Mouse (Mus musculus) G1E (cell line): Measurements from ENCODE around the gene Eif4h. TPM values are rescaled to one million over a fixed set of nuclear protein-coding genes. Genes with fewer than 3 reads are reported as not detected.

Source experiments
- ATAC-seq: 2 replicates; pipeline ENCODE4 v1.8.0; 2016; ENCODE audit warnings: mild to moderate bottlenecking; ENCODE audit not compliant: insufficient number of reproducible peaks, poor library complexity, low FRiP score, severe bottlenecking; ENCODE audit errors: extremely low read depth
- DNase-seq: peaks from one replicate; pipeline ENCODE4 v3.0.0; 2012; ENCODE audit warnings: low spot score
- H3K27me3 ChIP-seq: 2 replicates; pipeline ENCODE4 v1.6.1; 2012; ENCODE audit warnings: mild to moderate bottlenecking, low read length, inconsistent platforms; ENCODE audit not compliant: insufficient read depth
- H3K36me3 ChIP-seq: replicated peaks from 2 replicates; pipeline ENCODE3; 2012; ENCODE audit warnings: mild to moderate bottlenecking, inconsistent platforms
- H3K4me1 ChIP-seq: 2 replicates; pipeline ENCODE4 v1.6.1; 2012; ENCODE audit warnings: low read depth, low read length, inconsistent platforms, mixed read lengths; ENCODE audit not compliant: insufficient read depth
- H3K4me3 ChIP-seq: 2 replicates; pipeline ENCODE4 v1.5.1; 2012; ENCODE audit warnings: low read depth, mild to moderate bottlenecking, inconsistent platforms, low read length, moderate library complexity, mixed read lengths
- H3K9me3 ChIP-seq: replicated peaks from 2 replicates; pipeline ENCODE4 v1.6.1; 2012; ENCODE audit warnings: inconsistent platforms
- CTCF ChIP-seq: IDR thresholded peaks from 2 replicates; pipeline ENCODE4 v1.5.1; 2012; ENCODE audit warnings: low read depth, low read length, inconsistent platforms, mixed read lengths
- GATA1 ChIP-seq: IDR thresholded peaks from 2 replicates; pipeline ENCODE4 v1.6.1; 2012; ENCODE audit warnings: borderline replicate concordance, low read length, inconsistent platforms, mixed read lengths
- GATA2 ChIP-seq: IDR thresholded peaks from 2 replicates; pipeline ENCODE4 v1.6.1; 2012; ENCODE audit warnings: low read depth, low read length, inconsistent platforms, borderline replicate concordance
- POLR2AphosphoS5 ChIP-seq: IDR thresholded peaks from 2 replicates; pipeline ENCODE4 v1.6.1; 2012; ENCODE audit warnings: low read depth, low read length, inconsistent platforms; ENCODE audit not compliant: insufficient replicate concordance
- TAL1 ChIP-seq: conservative IDR thresholded peaks from 2 replicates; pipeline ENCODE4 v1.6.1; 2012; ENCODE audit warnings: low read depth, low read length, inconsistent platforms, mixed read lengths
- polyA plus RNA-seq: library from polyadenylated mRNA; stranded (reverse); fragments of >175 nt; gene quantifications from 2 replicates; pipeline ENCODE4 v1.2.3, GENCODE M21; 2012
- total RNA-seq, 2 experiments: library from RNA; stranded (forward) in 1 of 2; stranded (reverse) in 1 of 2; fragments of 200-1000 nt in 1 of 2; fragments of >200 nt in 1 of 2; fragmentation: Nextera tagmentation in 1 of 2; gene quantifications; 2 replicates each; pipeline ENCODE4 v1.2.3; 2014 to 2017

Gene Eif4h
- total RNA-seq (2014; fragmentation: Nextera tagmentation) (326 and 375 TPM in 2 replicates), total RNA-seq (2017) (258 and 290 TPM in 2 replicates), polyA plus RNA-seq (367 TPM in 2 replicates)

DNA sequence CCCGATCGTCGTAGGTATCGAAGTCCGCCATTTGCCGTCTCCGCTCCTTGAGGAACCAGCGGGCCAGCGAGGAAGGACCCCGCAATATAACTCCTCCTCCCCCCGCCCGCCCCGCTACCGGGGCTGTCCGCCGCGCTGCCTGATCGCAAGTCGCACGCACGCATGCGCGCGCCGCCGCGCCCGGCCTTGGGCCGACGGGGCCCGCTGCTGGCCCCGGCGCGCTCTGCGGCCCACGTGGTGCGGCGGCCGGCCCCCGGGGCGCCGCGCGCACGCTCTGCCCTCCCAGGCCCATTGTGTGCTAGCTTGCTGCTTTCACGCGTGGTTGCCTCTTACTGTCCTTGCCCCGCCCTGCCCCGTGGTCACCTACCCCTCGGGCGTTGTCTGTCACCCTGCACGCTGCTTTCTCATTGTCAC is at the start of gene Eif4h:
Gene Eif4h (minus strand): TSS at position 222 of the 414 bp plus-strand sequence.
- ATAC-seq: peak; percentile 88
- H3K4me3 ChIP-seq: peak within 1 kb of the TSS; percentile 93
- peak; percentile 95 for DNase-seq
- no peaks in the 10 kb centered on the region for H3K9me3 ChIP-seq
- H3K4me1 ChIP-seq: peaks cover 30% of the 10 kb centered on the region
- H3K27me3 ChIP-seq: peaks cover 2% of the 10 kb centered on the region; the same call in 1 of the 2 replicates
- TF ChIP-seq CTCF: no peak
- TF ChIP-seq TAL1: no peak
- no peak for TF ChIP-seq GATA1
- TF ChIP-seq GATA2: no peak
- TF ChIP-seq POLR2AphosphoS5: no peak
- peaks cover 30% of the 10 kb centered on the region for H3K36me3 ChIP-seq

DNA sequence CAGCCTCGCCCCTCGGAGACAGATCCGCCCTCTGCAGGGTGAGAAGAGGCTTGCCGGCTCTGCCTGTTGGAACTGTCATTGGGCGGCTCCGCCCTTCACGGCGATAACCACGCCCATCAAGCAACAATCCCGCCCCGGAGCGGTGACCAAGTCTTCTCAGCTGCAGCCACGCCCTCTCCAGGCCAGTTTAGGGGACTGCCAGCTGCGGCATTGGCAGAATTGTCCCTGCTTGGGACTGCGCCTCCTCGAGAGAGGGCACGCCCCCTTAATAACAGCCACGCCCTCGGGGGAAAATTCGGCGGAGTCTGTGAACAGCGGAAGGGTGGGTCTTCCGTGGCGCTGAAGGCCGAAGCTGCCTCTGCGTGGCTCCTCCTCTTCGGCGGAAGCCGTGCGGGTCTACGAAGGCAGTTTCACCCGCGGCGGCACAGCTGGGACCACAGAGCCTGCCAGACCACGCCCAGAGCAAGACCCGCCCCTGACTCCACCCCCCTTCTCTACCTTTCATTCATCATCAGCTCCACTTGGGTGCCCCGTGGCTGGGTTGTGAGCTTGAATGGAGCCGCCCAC is 49.5 kb upstream of the Eif4h start:
- Histone ChIP-seq H3K4me3 (peak overlapping the region; percentile 72), H3K36me3 (no peaks in the 10 kb centered on the region), H3K9me3 (no peaks in the 10 kb centered on the region), H3K27me3 (peaks cover 48% of the 10 kb centered on the region), H3K4me1 (peaks cover 19% of the 10 kb centered on the region)
- DNase-seq (peak; percentile 96), ATAC-seq (peak; percentile 95)
- TF ChIP-seq CTCF: no peak
- TF ChIP-seq GATA1: no peak
- no peak for TF ChIP-seq GATA2
- TF ChIP-seq TAL1: no peak
- TF ChIP-seq POLR2AphosphoS5: no peak

DNA sequence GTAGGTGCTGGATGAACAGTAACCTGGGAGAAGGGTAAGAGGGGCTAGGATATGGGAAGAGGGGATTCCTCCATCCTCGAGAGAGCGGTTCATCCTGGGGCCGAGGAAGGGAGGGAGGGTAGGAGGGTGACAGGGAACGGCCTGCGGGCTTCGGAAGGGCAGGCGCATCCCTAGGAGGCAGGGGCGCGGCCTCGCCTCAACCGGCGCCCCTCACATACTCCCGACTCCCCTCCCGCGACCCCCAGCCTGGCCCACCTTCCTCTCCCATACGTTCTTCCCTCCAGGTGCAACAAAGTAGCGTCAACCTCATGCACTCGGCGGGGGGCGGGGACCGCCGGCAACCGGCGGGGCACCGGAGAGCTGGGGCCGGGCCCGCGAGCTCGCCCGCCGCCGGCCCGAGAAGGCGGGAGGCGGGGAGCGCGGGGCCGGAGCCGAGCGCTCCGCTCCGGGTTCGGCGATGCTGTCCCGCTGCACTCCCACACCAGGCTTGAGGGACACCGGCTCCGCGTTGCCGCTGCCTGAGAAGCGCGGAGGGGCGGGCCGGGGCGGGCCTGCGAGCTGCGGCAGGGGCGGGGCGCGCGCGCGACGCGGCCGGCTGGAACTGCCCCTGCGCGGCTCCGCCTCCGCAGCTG is 48.9 kb upstream of the Eif4h start, which contains the start of gene Limk1:
Gene Limk1 (minus strand): TSS at position 513 of the 632 bp plus-strand sequence.
- no peak for ATAC-seq
- Histone ChIP-seq H3K36me3 (no peaks in the 10 kb centered on the region), H3K27me3 (peaks cover 49% of the 10 kb centered on the region), H3K4me3 (peak within 1 kb of the TSS; percentile 72), H3K4me1 (peaks cover 19% of the 10 kb centered on the region), H3K9me3 (no peaks in the 10 kb centered on the region)
- no peak for TF ChIP-seq GATA1
- no peak for TF ChIP-seq CTCF
- TF ChIP-seq TAL1: no peak
- TF ChIP-seq GATA2: no peak
- no peak for TF ChIP-seq POLR2AphosphoS5
- DNase-seq: no peak

DNA sequence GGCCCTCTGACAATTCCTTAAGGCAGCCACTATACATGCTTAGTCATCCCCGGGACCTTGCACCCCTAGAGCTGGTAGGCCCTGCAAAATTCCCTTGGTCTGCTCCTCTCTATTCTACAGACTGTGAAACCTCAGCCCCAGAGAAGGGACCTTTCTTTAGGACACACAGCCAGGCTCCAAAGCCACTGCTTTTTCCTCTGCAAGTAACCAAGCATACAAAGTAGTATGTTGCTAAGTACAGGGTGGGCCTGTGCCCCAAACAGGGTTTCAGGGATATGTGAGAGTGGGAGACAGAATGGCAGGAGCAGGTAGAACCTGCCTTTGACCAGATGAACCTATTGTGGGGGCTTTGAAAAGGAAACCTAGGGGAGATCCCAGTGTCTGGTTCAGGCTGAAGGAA is 47.9 kb upstream of the Eif4h start:
- Histone ChIP-seq H3K4me1 (peaks cover 19% of the 10 kb centered on the region), H3K27me3 (peaks cover 49% of the 10 kb centered on the region), H3K36me3 (no peaks in the 10 kb centered on the region), H3K4me3 (no peak overlapping the region), H3K9me3 (no peaks in the 10 kb centered on the region)
- ATAC-seq: no peak
- no peak for TF ChIP-seq CTCF
- no peak for TF ChIP-seq GATA2
- TF ChIP-seq POLR2AphosphoS5: no peak
- no peak for TF ChIP-seq TAL1
- TF ChIP-seq GATA1: no peak
- no peak for DNase-seq

DNA sequence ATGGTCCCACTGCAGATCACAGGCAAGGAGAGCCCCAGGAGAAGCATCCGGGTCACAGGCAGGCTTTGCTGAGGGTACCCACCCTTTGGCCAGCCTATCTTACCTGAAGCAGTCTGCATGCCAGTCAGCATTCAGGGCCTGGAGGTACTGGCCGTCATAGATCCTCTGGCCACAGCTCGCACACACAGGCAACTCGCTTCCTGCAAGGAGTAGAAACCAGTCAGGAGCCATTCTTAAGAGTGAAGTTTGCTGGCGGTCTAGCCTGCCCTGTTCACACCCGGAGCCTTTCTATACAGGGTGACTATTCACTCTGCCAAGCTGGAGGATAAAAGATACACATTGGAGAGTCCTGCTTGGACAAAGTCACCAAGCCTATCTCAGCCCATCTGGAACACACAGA is 47.3 kb upstream of the Eif4h start:
- ATAC-seq (no peak), DNase-seq (no peak)
- TF ChIP-seq GATA1 (no peak), TAL1 (no peak), CTCF (no peak), GATA2 (no peak), POLR2AphosphoS5 (no peak)
- Histone ChIP-seq H3K36me3 (no peaks in the 10 kb centered on the region), H3K27me3 (peaks cover 46% of the 10 kb centered on the region), H3K4me3 (no peak overlapping the region), H3K9me3 (no peaks in the 10 kb centered on the region), H3K4me1 (peaks cover 19% of the 10 kb centered on the region)

DNA sequence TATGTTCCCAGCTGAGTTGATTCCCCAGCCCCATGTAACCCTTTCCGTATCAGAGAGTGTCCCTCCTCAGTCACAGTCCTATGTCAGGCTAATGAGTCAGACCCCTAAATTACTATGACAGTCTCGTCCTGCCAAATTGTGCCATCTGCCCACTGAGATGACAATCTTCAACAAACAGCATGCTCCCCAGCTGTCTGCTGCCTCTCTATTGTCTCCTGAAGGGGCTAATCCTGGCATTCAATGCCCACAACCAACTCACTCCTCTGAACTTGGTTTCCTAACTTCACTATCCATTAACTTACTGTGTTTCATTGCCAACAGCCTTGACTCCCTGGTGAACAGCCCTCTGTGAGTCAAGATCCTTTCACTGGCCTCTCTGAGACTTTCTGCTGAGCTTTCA is 45.1 kb upstream of the Eif4h start:
- DNase-seq: no peak
- H3K4me1 ChIP-seq: peaks cover 17% of the 10 kb centered on the region

More for the DNA sequence above, 45.1 kb upstream of the Eif4h start:
- Histone ChIP-seq H3K4me3 (no peak overlapping the region), H3K9me3 (no peaks in the 10 kb centered on the region), H3K27me3 (peaks cover 47% of the 10 kb centered on the region), H3K36me3 (no peaks in the 10 kb centered on the region)
- TF ChIP-seq POLR2AphosphoS5 (no peak), TAL1 (no peak), CTCF (no peak), GATA1 (no peak), GATA2 (no peak)
- no peak for ATAC-seq
